Mouse (Mus musculus) neural tube, embryonic 11.5 days (tissue): ENCODE results near the gene Krt10. TPM values are rescaled to one million over a fixed set of nuclear protein-coding genes. Genes with fewer than 3 reads are reported as not detected.

Experiments used
- ATAC-seq: fragments of 200-750 bp; cut with Nextera tagmentation; 2 replicates; pipeline ENCODE4 v1.8.0; 2017; ENCODE audit warnings: moderate number of reproducible peaks, mild to moderate bottlenecking, moderate TSS enrichment, moderate library complexity; ENCODE audit not compliant: insufficient read depth, low FRiP score, low TSS enrichment
- DNase-seq: peaks from one replicate; pipeline ENCODE4 v3.0.0-alpha.2; 2015; ENCODE audit warnings: low spot score
- H3K27ac ChIP-seq: fragments of 300-500 bp; sonication (generic); 2 replicates; pipeline ENCODE4 v1.5.1; 2014; ENCODE audit warnings: low read depth, mild to moderate bottlenecking, low read length
- H3K27me3 ChIP-seq: fragments of 300-500 bp; sonication (generic); 2 replicates; pipeline ENCODE4 v1.6.1; 2014; ENCODE audit warnings: mild to moderate bottlenecking, low read length, mixed read lengths; ENCODE audit not compliant: control insufficient read depth, insufficient read depth
- H3K36me3 ChIP-seq: fragments of 300-500 bp; sonication (generic); 2 replicates; pipeline ENCODE4 v1.6.1; 2014; ENCODE audit warnings: mild to moderate bottlenecking, low read length, moderate library complexity, mixed read lengths; ENCODE audit not compliant: control insufficient read depth, insufficient read depth
- H3K4me1 ChIP-seq: fragments of 300-500 bp; sonication (generic); 2 replicates; pipeline ENCODE4 v1.6.1; 2014; ENCODE audit warnings: low read length, mixed read lengths; ENCODE audit not compliant: control insufficient read depth, insufficient read depth
- H3K4me2 ChIP-seq: fragments of 300-500 bp; sonication (generic); 2 replicates; pipeline ENCODE4 v1.6.1; 2014; ENCODE audit warnings: low read depth, mild to moderate bottlenecking, moderate library complexity
- H3K4me3 ChIP-seq: fragments of 300-500 bp; sonication (generic); 2 replicates; pipeline ENCODE4 v1.5.1; 2014; ENCODE audit warnings: low read depth, low read length
- H3K9ac ChIP-seq: fragments of 300-500 bp; sonication (generic); 2 replicates; pipeline ENCODE4 v1.6.1; 2014; ENCODE audit warnings: mild to moderate bottlenecking, low read length
- H3K9me3 ChIP-seq: fragments of 300-500 bp; sonication (generic); 2 replicates; pipeline ENCODE4 v1.6.1; 2016; ENCODE audit warnings: low read length; ENCODE audit not compliant: control insufficient read depth
- WGBS: fragments of 180-500 bp; shearing (Covaris S2); extraction: QIAGEN DNeasy Blood & Tissue Kit; methylation state at CpG from one replicate; pipeline ENCODE4 v1.1.7; 2014; 5-methylcytosine and 5-hydroxymethylcytosine counted together
- polyA plus RNA-seq: library from polyadenylated mRNA; unstranded; fragments of >200 nt; fragmentation: Nextera tagmentation; extraction: Ambion mirVana; gene quantifications from 2 replicates; pipeline ENCODE4 v1.2.1, GENCODE M21; 2014

Krt10 gene
- polyA plus RNA-seq, 1 experiment from 2014 or later, result 22.4 TPM

DNA sequence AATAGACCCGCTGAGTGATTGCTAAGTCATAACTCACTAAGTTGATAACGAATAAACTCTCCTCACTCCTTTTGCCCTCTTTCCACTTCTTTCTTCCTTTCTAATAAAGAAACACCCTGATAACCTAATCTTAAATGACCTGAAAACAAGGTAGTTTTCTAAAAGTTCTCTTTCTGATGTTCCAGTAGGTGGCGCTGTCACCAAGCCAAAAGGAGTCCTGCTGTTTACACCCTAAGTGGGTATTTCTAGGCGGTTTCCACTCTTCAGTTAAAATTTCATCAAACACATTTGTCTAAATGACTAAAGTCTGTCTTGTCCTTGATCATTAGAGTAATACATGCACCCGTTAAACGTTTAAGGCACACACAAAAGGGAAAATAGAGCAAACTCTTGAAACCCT lies 24.1 kb upstream of the Krt10 start:
- H3K9me3 ChIP-seq, result no peaks in the 10 kb centered on the region
- WGBS, result 18% methylated on average over 6 of the region's 6 CpGs
- H3K4me2 ChIP-seq, result no peak overlapping the region
- no peaks in the 10 kb centered on the region for H3K27me3 ChIP-seq
- H3K4me1 ChIP-seq, result no peaks in the 10 kb centered on the region
- DNase-seq, result peak; percentile 27
- H3K36me3 ChIP-seq, result no peaks in the 10 kb centered on the region
- no peak overlapping the region for H3K27ac ChIP-seq
- H3K4me3 ChIP-seq, result no peak overlapping the region
- no peak overlapping the region for H3K9ac ChIP-seq
- no peak for ATAC-seq

DNA sequence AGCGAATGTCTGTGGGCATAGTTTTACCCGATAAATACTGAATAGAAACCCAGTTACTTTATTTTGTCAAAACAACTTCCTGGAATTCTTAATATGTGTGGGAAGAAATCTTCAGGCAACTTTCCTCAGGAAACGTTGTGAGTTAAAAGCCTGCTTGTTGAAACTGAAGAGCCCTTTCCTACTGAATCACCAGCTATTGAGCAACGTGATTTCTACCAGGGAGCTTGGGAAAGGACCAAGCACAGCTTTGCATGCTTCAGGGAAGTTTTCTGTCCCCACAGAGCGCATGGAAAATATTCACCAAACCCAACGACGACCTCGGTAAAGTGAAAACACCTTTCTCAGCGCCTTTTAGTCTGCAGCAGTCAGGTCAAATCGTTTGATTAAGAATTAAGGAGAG lies 17.0 kb upstream of the Krt10 start:
- Histone ChIP-seq H3K4me1 (no peaks in the 10 kb centered on the region), H3K27ac (no peak overlapping the region), H3K9me3 (no peaks in the 10 kb centered on the region), H3K27me3 (no peaks in the 10 kb centered on the region), H3K4me2 (no peak overlapping the region), H3K36me3 (no peaks in the 10 kb centered on the region), H3K4me3 (no peak overlapping the region), H3K9ac (no peak overlapping the region)
- no peak for DNase-seq
- 82% methylated on average over 10 of the region's 10 CpGs for WGBS
- ATAC-seq, result no peak

DNA sequence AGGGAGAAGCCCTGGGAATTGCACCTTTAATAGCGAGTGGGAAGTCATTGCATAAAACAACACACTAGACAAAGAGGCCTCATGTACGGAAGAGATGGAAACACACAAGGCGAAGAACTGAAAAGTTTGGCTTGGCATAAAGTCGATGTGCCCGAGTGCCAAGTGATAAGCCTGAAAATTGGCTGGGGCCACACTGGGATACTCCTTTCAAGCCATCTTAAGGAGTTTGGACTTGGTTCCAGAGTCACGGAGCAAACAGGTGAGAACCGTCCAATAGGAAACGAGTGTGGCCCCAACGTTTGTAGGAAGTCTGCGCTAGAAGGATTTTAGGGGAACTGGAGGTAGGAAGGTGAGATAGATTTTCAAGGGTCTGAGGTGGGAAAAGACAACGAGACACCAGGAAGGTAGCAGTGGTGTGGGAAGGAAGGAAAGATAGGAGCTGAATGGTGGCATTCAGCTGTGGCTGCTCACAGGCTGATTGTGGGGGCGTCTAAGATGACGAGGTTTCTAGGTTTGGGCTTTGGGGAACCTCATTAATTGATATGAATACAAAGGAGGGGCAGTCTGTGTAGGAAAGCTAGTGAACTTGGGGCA lies 10.9 kb upstream of the Krt10 start:
- Histone ChIP-seq H3K9me3 (no peaks in the 10 kb centered on the region), H3K4me3 (no peak overlapping the region), H3K27me3 (no peaks in the 10 kb centered on the region), H3K9ac (no peak overlapping the region), H3K36me3 (no peaks in the 10 kb centered on the region), H3K27ac (no peak overlapping the region), H3K4me2 (no peak overlapping the region), H3K4me1 (no peaks in the 10 kb centered on the region)
- DNase-seq, result no peak
- 90% methylated on average over 13 of the region's 13 CpGs for WGBS
- ATAC-seq, result no peak

DNA sequence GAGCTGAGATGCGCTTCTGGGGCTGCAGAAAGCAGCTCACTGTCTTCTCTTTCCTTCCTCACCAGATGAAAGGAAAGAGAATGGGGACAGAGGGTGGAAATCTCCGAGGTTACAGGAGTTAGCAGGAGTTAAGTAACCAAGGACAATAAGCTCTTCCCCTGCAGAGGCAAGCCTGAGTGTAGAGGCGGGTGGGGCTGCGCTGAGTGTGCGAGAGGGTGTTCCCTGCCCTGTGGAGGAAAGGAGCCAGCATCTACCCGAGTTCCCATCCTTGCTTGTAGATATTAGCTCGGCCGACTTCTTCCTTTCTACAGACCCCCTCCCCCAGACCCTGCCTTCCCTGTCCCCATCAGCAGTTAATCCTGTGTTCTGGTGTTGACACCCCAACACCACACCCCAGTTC lies 9.7 kb upstream of the Krt10 start:
- Histone ChIP-seq H3K4me3 (no peak overlapping the region), H3K4me1 (no peaks in the 10 kb centered on the region), H3K9me3 (no peaks in the 10 kb centered on the region), H3K9ac (no peak overlapping the region), H3K36me3 (no peaks in the 10 kb centered on the region), H3K27ac (no peak overlapping the region), H3K27me3 (no peaks in the 10 kb centered on the region), H3K4me2 (no peak overlapping the region)
- DNase-seq, result no peak
- no peak for ATAC-seq
- 62% methylated on average over 8 of the region's 8 CpGs for WGBS

DNA sequence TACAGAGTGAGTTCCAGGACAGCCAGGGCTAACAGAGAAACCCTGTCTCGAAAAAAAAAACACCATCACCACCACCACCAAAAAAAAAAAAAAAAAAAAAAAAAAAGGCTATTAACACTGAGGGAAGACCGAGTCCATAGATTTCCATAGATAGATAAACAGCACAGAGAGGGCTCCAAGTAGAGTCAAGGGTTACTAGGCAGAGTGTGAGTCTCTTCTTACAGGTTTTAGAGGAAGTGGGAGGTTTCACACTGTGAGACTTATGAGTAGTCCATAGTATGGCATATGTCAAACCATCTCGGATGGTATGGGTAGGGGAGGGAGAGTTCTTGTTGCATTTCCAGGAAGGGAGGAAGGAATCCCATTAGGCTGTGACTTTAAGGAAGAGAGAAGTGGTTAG lies 8.9 kb upstream of the Krt10 start:
- H3K4me3 ChIP-seq, result no peak overlapping the region
- DNase-seq, result no peak
- H3K27ac ChIP-seq, result no peak overlapping the region
- no peaks in the 10 kb centered on the region for H3K9me3 ChIP-seq
- ATAC-seq, result no peak
- H3K27me3 ChIP-seq, result no peaks in the 10 kb centered on the region
- no peaks in the 10 kb centered on the region for H3K4me1 ChIP-seq
- H3K4me2 ChIP-seq, result no peak overlapping the region
- H3K36me3 ChIP-seq, result no peaks in the 10 kb centered on the region
- no peak overlapping the region for H3K9ac ChIP-seq
- WGBS, result 87% methylated on average over 3 of the region's 3 CpGs

DNA sequence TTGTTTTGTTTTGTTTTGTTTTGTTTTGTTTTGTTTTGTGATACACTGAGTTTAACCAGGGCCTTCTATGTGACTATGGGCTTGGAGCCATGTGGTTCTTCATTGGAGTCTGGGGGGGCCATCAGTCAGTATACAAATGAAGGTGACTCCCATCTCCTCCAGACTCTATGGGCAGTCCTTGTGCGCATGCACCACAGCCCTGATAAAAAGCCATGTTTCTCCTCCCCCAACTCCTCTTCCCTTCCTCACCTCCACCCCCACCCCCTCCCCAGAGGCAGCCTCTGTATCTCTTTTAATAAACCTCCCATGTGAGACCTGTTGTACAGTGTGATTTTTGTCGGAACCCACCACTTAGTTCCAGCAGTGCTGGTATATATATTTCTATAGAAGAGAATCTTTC lies 7.5 kb upstream of the Krt10 start:
- Histone ChIP-seq H3K27me3 (no peaks in the 10 kb centered on the region), H3K4me3 (no peak overlapping the region), H3K4me2 (no peak overlapping the region), H3K36me3 (no peaks in the 10 kb centered on the region), H3K4me1 (no peaks in the 10 kb centered on the region), H3K27ac (no peak overlapping the region), H3K9me3 (no peaks in the 10 kb centered on the region), H3K9ac (no peak overlapping the region)
- ATAC-seq, result no peak
- 89% methylated on average over 2 of the region's 2 CpGs for WGBS
- no peak for DNase-seq

DNA sequence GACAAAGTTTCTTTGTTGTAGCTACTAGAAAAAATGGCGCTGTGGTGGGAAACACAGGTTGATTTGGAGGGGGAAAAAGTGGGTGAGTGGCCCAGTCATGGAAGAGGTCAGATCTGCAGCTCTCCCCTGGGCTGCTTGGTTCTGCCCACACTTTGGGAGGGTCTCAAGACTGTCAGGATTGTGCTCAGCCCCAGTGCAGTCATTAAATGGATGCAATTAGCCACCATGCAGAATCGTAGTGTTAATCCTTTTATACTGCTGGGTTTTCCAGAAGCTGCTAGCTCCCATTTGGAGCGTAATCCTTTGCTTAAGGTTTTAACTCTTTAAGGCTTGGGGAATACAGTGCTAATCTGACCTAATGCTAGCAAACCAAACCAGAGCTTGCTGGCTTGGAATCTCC lies 6.9 kb upstream of the Krt10 start:
- Histone ChIP-seq H3K4me2 (no peak overlapping the region), H3K27me3 (no peaks in the 10 kb centered on the region), H3K36me3 (no peaks in the 10 kb centered on the region), H3K27ac (no peak overlapping the region), H3K4me1 (no peaks in the 10 kb centered on the region), H3K4me3 (no peak overlapping the region), H3K9me3 (no peaks in the 10 kb centered on the region), H3K9ac (no peak overlapping the region)
- DNase-seq (no peak), ATAC-seq (no peak)
- 42% methylated on average over 3 of the region's 3 CpGs for WGBS

DNA sequence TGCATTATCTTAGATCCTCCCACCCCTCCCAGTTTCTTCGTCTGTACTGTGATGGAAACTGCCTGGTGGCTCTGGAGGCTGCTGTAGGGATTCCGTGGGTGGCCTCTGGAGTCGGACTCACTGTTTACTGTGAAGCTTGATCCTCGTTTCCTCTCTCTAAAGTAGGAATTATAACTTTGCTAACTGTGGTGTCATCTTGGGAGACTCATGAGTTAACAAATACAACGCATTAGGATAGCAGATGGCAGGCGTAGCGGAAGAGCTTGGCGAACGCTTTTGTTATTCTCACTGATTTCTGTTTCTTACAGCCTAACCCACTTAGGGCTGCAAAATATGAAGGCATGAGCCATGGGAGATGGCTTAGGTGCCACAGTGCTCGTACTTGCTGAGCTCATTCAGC lies 3.3 kb upstream of the Krt10 start:
- H3K27ac ChIP-seq, result no peak overlapping the region
- WGBS, result 92% methylated on average over 10 of the region's 10 CpGs

DNA sequence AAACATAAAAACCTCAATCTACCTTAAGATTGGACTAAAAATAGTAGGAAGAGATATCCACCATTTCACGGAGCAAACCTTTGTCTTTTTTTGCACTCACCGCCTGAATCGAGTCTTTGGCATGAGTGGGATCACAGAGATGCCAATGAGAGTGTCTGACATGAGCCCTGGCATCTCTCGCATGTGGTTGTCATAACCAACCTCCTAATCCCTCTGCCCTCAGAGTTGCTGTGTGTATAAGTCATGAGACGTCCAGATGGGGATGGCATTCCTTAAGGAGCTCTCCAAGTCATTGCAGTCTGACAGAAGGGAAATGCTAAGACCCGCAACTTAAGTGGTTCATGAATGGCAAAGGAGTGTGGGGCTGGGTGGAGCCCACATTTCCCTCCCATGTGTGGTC lies 2.2 kb upstream of the Krt10 start:
- H3K4me1 ChIP-seq, result peaks cover 6% of the 10 kb centered on the region; the same call in 1 of the 2 replicates
- H3K9ac ChIP-seq, result no peak overlapping the region
- no peak overlapping the region for H3K4me2 ChIP-seq
- no peak overlapping the region for H3K4me3 ChIP-seq
- no peak overlapping the region for H3K27ac ChIP-seq
- no peaks in the 10 kb centered on the region for H3K27me3 ChIP-seq
- ATAC-seq, result no peak
- H3K9me3 ChIP-seq, result no peaks in the 10 kb centered on the region
- no peaks in the 10 kb centered on the region for H3K36me3 ChIP-seq
- DNase-seq, result no peak
- WGBS, result 84% methylated on average over 6 of the region's 6 CpGs

More for the DNA sequence above, 3.3 kb upstream of the Krt10 start:
- no peak overlapping the region for H3K4me3 ChIP-seq
- H3K4me2 ChIP-seq, result no peak overlapping the region
- H3K9me3 ChIP-seq, result no peaks in the 10 kb centered on the region
- ATAC-seq, result no peak
- no peaks in the 10 kb centered on the region for H3K27me3 ChIP-seq
- DNase-seq, result no peak
- H3K4me1 ChIP-seq, result no peaks in the 10 kb centered on the region
- no peak overlapping the region for H3K9ac ChIP-seq
- no peaks in the 10 kb centered on the region for H3K36me3 ChIP-seq
